Mouse (Mus musculus): Measurements from ENCODE around the gene 2010109A12Rik.
A peak's percentile ranks its signal among the peaks of the same experiment; 100 is the strongest.

Gene 2010109A12Rik

DNA sequence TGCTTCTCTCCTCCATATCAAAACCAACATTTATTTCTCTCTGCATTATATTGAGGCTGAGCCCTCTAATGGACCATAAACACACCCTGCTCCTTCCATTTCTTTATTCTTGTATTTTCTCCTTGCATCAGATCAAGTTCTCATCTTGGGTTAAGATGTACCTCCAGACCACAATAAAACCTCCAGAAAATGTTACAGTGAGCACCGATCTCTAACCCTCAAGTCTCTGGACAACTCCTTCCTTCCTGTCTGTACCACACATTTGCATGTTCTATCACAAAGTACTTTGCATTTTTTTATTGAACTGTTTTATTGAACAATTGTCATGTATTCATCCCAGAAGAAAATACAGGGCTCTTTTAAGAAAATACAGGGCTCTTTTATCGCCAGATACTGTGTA is 23.2 kb downstream of the 2010109A12Rik start:
- no peak for DNase-seq (ENCODE audit: low spot score in 2 of 2)

DNA sequence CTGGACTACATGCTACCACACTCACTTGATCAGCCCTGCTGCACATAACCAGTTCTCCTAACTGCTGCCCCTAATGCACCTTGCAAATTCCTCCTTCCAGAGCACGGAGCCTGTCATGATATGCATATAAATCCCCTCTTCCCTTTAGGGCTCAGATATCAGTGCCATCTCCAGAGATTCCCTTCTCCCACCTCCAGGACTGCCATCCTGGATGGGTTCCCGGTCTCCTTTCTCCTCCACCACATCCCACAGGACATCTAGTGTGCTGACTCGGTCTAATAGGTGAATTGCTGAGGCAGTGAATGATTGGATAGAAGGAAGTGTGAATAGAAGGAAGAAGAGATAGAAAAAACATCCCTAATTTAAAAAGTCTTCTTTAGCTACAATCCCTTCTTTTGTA is 25.4 kb downstream of the 2010109A12Rik start:
- DNase-seq (ENCODE audit: low spot score in 2 of 2) = no peak

DNA sequence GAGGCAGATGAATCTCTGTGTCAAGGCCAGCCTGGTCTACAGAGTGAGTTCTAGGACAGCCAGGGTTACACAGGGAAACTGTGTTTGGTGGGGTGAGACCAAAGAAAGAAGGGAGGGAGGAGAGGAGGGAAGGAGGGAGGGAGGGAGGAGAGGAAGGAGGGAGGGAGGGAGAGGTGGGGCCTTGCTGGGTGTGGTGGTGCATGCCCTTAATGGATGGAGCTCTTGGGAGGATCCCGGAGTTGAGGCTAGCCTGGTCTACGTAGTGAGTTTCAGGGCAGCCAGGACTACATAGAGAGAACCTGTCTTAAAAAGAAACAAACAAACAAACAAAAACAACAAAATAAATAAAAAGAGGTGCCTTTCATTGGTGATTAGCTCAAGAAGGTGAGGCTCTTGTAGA is 26.5 kb downstream of the 2010109A12Rik start:
- no peak for DNase-seq (ENCODE audit: low spot score in 2 of 2)

DNA sequence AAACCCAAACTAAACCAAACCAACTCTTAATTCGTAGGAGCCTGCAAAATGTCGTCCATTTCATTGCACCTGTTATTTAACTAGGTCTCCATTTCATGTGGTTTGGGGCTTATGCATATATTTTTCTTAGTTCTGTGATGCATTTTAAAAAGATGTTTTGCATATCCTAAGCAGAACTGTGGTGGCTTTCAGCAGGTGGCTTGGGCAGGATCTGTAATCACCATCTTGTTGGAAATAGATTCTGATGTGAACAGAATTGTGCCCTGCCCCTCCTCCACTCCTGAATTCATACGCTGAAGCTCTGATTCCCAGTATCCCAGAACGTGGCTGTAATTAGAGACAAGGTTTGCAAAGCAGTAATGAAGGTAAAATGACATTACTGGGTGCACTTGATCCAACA is 27.8 kb downstream of the 2010109A12Rik start:
- DNase-seq (ENCODE audit: low spot score in 2 of 2) = no peak

DNA sequence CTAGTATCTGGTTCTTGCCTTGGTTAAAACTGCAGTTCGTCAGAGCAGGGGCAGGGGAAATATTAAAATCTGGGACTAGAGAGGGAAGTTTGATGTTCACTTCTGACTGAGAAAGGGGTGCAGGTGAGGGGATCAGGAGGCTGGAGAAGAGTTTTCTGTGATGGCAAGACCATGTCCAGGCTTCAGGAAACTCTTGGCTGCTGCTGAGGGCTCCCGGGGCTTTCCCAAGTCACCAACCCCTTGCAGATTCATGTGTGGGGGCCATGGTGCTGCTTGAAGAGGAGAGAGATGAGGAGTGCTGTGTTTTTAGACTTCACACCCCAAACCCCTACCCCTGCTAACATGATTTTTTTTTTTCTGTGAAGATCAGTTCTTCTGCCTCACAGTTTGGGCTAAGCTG is 28.3 kb downstream of the 2010109A12Rik start:
- DNase-seq (ENCODE audit: low spot score in 2 of 2) = no peak

DNA sequence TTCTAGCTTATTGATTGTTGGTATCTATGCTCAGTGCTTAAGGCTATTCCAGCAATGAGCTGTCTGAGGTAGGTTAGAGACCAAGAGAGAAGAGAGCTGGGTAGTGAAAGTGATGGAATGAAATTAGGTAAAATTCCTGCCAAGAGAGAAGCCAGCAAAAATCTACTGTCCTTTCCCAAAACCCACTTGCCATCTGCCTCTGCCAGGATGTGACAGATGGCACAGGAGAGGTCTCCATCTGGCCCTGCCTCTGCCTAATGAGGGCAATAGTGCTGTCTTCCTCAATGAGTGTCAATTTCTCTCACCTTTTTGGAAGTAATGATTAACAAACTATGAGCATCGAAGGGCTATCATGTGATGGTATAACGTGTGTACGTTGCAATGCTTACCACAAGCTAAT is 29.6 kb downstream of the 2010109A12Rik start:
- DNase-seq (ENCODE audit: low spot score in 2 of 2) = no peak

DNA sequence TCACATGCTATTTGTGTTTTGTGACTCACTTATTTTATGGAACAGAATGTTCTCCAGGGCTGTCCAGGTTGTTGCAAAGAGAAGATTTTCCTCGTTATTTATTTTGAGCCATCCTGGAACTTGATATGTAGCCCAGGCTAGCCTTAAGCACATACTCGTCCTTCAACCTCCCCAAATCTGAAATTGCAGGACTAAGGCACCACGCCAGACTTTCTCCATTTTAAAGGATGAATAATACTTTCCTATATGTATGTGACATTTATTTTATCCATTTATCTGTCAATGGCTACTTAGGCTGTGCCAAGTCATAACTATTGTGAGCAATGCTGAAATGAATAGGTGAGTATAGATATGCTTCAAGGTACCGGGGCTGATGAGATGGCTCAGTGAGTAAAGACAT is 30.2 kb downstream of the 2010109A12Rik start:
- no peak for DNase-seq (ENCODE audit: low spot score in 2 of 2)

DNA sequence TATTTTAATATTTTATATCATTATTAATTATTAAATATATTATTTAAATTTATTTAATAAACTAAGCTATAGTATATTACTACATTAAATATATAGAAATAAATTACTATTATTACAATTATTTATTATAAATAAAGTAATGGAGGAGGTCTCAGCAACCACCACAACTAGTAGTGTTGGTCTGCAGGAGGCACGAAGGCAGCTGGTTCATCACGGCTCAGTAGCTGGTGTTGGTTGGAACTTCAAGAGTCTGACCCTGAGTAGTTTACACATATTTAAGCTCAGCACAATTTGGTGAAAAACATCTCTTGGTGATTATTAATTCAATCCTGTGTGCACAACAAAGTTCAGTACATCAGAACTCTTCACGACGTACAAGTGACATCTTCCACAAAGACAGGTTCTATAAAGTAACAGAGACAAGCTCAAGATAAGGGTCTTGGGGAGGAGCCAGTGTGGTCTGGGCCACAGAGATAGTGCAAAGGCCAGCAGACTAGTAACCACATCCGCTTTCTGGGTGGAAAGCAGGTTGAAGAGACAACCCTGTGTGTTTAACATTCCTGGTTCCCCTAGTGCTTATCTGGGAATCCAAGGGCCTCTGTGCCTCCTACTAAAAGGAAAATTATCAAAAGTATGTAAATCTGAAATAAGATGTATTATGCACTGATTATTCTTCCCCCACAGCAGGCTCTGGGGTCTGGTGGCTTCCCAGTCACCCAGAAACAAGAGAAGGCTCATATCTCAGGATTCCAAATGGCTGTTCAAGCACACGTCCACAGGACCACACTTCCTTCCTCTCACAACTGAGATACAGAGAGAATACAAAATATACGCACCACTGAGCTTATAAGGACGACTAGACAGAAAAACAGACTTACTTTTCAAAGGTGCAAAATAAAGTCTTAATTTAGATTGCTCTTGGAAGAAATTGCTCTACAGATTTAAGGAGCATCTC is 33.5 kb downstream of the 2010109A12Rik start:
- DNase-seq (ENCODE audit: low spot score in 2 of 2) = peak; percentile 66 to 69

DNA sequence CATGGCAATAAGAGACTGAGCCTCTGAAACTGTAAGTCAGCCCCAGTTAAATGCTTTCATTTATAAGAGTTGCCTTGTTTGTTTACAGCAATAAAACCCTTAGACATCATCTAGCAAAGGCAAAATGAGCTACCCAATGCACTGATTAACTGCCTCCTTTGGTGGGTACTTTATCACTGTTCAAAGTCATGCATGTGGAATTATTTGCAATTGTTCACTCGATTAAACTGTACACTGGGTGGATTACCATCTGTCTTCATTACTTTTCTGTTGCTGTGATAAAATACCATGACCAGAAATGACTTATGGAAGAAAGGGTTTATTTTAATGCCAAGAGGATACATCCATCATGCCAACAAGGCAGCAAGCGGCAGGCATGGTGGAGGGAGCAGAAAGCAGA is 39.0 kb downstream of the 2010109A12Rik start:
- no peak for DNase-seq (ENCODE audit: low spot score in 2 of 2)

DNA sequence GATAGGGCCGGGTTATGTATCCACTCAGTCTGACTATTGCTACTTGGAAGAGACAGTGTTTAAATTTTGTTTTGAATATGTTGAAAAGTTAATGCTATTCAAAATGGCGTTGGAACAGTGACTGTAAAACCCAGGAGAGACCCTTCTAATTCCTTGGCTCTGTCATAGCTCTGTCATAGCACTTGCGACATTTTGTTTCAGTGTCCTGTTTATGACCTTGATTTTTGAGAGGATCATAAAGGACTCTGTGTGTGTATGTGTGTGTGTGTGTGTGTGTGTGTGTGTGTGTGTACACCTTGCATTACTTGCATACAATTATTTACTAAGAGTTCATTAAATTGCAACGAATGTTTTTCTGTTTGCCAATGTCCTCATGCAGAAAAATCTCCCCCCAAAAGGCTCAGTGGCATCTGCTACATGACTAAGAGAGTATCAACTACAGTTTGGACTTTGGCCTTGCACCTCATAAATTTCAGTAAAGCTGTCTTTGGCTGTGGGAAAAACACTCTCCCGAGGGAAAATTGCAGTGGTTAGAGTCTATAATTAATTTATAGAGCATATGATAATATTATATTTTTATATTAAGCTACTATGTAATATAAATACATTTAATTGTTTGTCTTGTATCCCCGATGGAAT is 43.7 kb downstream of the 2010109A12Rik start:
- DNase-seq (ENCODE audit: low spot score in 2 of 2) = no peak

DNA sequence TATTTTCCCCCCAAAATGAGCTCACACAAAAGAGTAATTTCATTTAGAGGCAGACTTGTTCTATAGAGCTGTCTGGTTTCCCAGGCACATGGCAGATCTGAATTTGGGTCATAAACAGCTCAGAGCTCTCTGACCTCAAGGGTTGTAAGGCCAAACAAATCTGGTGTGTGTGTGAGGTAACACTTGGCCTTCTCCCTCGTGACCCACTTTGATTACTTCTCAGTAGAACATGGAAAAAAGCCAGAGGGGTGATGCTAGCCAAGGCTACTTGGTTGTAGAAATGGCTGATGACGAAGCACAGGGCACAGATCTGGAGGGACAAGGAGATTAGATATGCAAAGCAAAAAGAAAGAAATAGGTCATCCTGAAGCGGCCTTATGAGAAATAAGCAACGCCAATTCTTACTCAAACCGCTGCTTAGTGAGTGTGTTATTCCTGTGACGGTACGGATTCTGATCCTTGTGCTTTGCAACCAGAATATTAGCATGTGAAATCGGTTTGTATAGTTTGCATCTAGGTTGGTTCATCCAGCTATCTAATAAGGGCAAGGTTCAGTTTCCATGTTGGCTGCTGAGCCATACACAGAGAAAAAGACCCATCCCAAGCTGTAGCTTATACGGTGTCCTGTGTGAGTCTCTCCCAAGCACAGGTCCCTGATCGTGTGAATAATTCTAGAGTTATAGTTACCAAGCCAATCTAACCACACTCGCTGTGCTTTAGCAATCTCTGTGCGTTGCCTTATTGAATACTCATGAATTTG is 44.9 kb downstream of the 2010109A12Rik start:
- DNase-seq (ENCODE audit: low spot score in 2 of 2) = no peak

DNA sequence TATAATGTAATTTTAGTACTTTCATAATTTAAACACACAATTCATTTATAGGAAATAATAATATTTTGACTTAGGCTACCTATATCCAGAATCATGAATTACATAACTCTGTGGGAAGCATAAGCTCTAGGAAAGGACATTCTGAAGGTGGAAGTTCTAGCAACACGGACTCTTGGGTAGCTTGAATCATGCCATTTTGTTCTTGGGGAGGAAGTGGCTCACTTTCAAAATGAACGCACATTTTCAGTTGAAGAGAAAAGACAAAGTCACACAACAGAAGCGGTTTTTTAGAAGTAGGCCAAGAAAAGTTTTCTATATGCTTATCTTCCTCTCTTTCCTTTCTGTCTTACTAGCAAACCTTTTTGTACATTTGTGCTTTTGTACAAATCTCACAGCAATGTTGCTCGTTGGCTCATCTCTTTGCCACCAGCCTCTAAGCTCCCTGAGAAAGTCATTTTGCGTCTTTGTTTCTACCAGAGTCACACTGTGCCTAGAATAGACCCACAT is 49.5 kb downstream of the 2010109A12Rik start:
- no peak for DNase-seq (ENCODE audit: low spot score in 2 of 2)

DNA sequence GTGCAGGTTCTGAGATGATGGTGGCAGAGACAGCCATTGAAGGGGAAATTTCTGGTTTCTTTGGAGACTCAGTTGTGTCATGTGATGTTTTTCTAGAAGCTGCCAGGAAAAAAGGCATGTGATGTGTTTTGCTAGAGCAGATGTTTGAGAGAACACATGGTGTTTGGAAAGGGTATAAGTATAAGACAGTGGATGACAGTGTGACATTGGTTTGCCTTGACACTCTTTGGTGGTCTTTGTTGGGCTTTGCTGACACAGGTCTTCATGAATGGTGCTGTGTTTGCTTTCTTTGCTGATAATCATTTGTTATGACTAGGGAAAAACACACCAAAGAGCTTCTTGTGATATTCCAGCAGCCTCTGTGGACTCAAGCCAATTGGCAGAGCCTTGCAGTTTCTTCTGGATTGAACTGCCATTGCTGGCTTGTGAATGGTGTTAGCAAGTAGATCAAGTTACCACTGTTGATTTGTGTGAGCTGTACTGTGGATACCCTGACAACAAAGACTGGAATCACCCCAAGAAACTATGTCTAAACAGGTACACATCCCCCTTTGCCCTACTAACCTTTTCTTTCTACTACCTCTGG is 50.6 kb downstream of the 2010109A12Rik start:
- DNase-seq (ENCODE audit: low spot score in 2 of 2) = no peak

DNA sequence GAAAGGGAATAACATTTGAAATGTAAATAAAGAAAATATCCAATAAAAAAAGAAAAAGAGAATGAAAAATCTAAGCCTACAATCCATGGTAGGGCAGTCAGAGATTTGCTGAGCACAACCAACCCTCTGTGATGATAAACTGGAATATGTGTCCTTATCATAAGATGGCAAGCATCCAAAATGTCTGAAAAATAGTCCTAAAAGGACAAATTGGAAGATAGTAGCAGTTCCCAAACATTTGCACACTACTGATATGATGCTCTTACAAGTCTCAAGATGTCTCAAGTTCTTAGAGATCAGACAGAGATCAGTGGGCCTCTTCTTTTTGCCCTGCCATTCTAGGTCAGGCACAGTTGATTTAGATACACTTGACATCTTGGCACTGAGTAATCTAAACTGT is 53.0 kb downstream of the 2010109A12Rik start:
- no peak for DNase-seq (ENCODE audit: low spot score in 2 of 2)

DNA sequence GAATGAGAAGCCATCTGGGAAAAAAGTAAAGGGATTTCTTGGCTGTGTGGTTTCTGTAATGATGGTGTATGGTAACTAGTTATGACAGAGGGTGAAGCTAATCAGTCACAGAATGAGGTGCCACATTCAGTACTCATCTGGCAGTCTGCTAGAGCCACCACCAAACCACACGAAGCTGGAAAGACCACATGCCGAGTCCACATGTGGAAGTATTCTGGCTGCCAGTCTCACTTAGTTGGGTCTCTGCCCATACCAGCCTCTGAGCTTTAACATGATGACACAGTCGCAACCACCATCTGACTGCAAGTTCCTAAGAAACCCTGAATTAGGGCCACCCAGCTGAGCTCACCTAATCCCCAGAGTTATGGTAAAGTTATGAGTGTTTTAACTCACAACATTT is 54.7 kb downstream of the 2010109A12Rik start:
- DNase-seq (ENCODE audit: low spot score in 2 of 2) = no peak

DNA sequence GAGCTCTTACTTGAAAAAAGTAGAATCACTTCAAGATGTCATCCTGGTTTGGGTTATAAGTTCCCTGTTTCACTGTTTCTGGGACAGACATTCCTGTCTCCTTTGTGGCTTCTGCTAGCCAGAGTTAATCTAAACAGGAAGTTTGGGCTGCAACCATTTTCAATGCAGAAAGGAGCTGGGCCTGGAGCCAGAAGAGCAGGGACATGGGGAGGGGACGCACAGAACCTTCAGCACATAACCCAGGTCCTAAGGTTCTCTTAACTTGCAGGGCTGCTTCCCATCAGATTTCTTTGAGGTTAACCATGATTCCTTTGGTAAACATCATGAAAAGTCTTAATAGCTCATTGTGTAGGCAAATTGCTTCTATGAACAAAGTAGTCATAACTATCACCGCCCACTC is 56.4 kb downstream of the 2010109A12Rik start:
- DNase-seq (ENCODE audit: low spot score in 2 of 2) = no peak

Data from spleen, postnatal 4 days (tissue).